Mouse (Mus musculus) hindbrain, embryonic 16.5 days (tissue): ENCODE data around the gene Bcl3. TPM values are rescaled to one million over a fixed set of nuclear protein-coding genes. Genes with fewer than 3 reads are reported as not detected.

Source experiments
- ATAC-seq: fragments of 200-750 bp; cut with Nextera tagmentation; 2 replicates; pipeline ENCODE4 v1.8.0; 2017; ENCODE audit warnings: moderate TSS enrichment, moderate library complexity
- H3K27ac ChIP-seq: fragments of 300-500 bp; sonication (generic); 2 replicates; pipeline ENCODE4 v1.5.1; 2014; ENCODE audit warnings: low read depth, mild to moderate bottlenecking, control low read depth, low read length, moderate library complexity
- H3K27me3 ChIP-seq: fragments of 300-500 bp; sonication (generic); replicated peaks from 2 replicates; pipeline ENCODE4 v1.6.1; 2014; ENCODE audit warnings: low read length; ENCODE audit not compliant: control insufficient read depth, insufficient read depth
- H3K36me3 ChIP-seq: fragments of 300-500 bp; sonication (generic); 2 replicates; pipeline ENCODE4 v1.6.1; 2014; ENCODE audit warnings: mild to moderate bottlenecking, low read length, moderate library complexity, mixed read lengths; ENCODE audit not compliant: control insufficient read depth, insufficient read depth
- H3K4me1 ChIP-seq: fragments of 300-500 bp; sonication (generic); 2 replicates; pipeline ENCODE4 v1.6.1; 2014; ENCODE audit warnings: low read depth, low read length; ENCODE audit not compliant: control insufficient read depth, insufficient read depth
- H3K4me2 ChIP-seq: fragments of 300-500 bp; sonication (generic); 2 replicates; pipeline ENCODE4 v1.6.1; 2014; ENCODE audit warnings: mild to moderate bottlenecking, low read length, control low read depth, moderate library complexity
- H3K4me3 ChIP-seq: fragments of 300-500 bp; sonication (generic); 2 replicates; pipeline ENCODE4 v1.5.1; 2014; ENCODE audit warnings: mild to moderate bottlenecking, low read length, control low read depth, moderate library complexity
- H3K9ac ChIP-seq: fragments of 300-500 bp; sonication (generic); 2 replicates; pipeline ENCODE4 v1.6.1; 2014; ENCODE audit warnings: low read depth, mild to moderate bottlenecking, control low read depth, low read length, moderate library complexity
- H3K9me3 ChIP-seq: fragments of 300-500 bp; sonication (generic); 2 replicates; pipeline ENCODE4 v1.6.1; 2014; ENCODE audit warnings: mild to moderate bottlenecking, low read length, moderate library complexity; ENCODE audit not compliant: control insufficient read depth
- WGBS: fragments of 180-500 bp; shearing (Covaris S2); extraction: QIAGEN DNeasy Blood & Tissue Kit; methylation state at CpG from one replicate; pipeline ENCODE4 v1.1.7; 2014; 5-methylcytosine and 5-hydroxymethylcytosine counted together
- polyA plus RNA-seq: library from polyadenylated mRNA; unstranded; fragments of >200 nt; fragmentation: Nextera tagmentation; extraction: Ambion mirVana; gene quantifications from 2 replicates; pipeline ENCODE4 v1.2.1, GENCODE M21; 2015

The Bcl3 gene
- polyA plus RNA-seq, 1 experiment from 2014 or later = 1.2 TPM

GRCm38 (mm10) chr7:19856283-19856682, 33.7 kb upstream of the Bcl3 start:
- Histone ChIP-seq H3K9me3 (no peaks in the 10 kb centered on the region), H3K4me1 (no peaks in the 10 kb centered on the region), H3K9ac (no peak overlapping the region), H3K27ac (no peak overlapping the region), H3K27me3 (no peaks in the 10 kb centered on the region; the same call in 1 of the 2 replicates), H3K36me3 (0 out of 2 replicates have a peak, but pooled peaks cover 2% of the 10 kb centered on the region), H3K4me3 (no peak overlapping the region), H3K4me2 (no peak overlapping the region)
- ATAC-seq = no peak
- 89% methylated on average over 6 of the region's 6 CpGs for WGBS

GRCm38 (mm10) chr7:19855663-19856062, 33.1 kb upstream of the Bcl3 start:
- Histone ChIP-seq H3K4me2 (no peak overlapping the region), H3K9me3 (no peaks in the 10 kb centered on the region), H3K27me3 (no peaks in the 10 kb centered on the region; the same call in none of the 2 replicates), H3K9ac (no peak overlapping the region), H3K27ac (no peak overlapping the region), H3K4me3 (no peak overlapping the region), H3K36me3 (0 out of 2 replicates have a peak, but pooled peaks cover 2% of the 10 kb centered on the region), H3K4me1 (no peaks in the 10 kb centered on the region)
- 84% methylated on average over 5 of the region's 5 CpGs for WGBS
- ATAC-seq = no peak

GRCm38 (mm10) chr7:19853526-19853925, 31.0 kb upstream of the Bcl3 start:
- Histone ChIP-seq H3K9me3 (no peaks in the 10 kb centered on the region), H3K4me2 (no peak overlapping the region), H3K4me1 (no peaks in the 10 kb centered on the region), H3K27me3 (no peaks in the 10 kb centered on the region; the same call in none of the 2 replicates), H3K9ac (no peak overlapping the region), H3K27ac (no peak overlapping the region), H3K4me3 (no peak overlapping the region), H3K36me3 (0 out of 2 replicates have a peak, but pooled peaks cover 2% of the 10 kb centered on the region)
- 94% methylated on average over 20 of the region's 20 CpGs for WGBS
- no peak for ATAC-seq

- H3K36me3 ChIP-seq = no peaks in the 10 kb centered on the region
- no peaks in the 10 kb centered on the region for H3K9me3 ChIP-seq
- no peaks in the 10 kb centered on the region for H3K4me1 ChIP-seq
- H3K9ac ChIP-seq = peak within 1 kb of the TSS; percentile 73
- peak within 1 kb of the TSS; percentile 49 for H3K4me3 ChIP-seq
- peak within 1 kb of the TSS; percentile 59 for H3K4me2 ChIP-seq
- peaks cover 3% of the 10 kb centered on the region for H3K27me3 ChIP-seq
- WGBS = 2% methylated on average over 33 of the region's 33 CpGs
- peak within 1 kb of the TSS; percentile 68; the same call in 1 of the 2 replicates for H3K27ac ChIP-seq
- peak; percentile 93 for ATAC-seq
Measured at GRCm38 (mm10) chr7:19851858-19852570, 29.4 kb upstream of the Bcl3 start, which contains the start of gene Gm19345. Gene Gm19345, plus strand, starts transcription at chr7:19852003.

- H3K4me2 ChIP-seq = no peak overlapping the region
- no peak for ATAC-seq
- no peak overlapping the region for H3K9ac ChIP-seq
- peaks cover 17% of the 10 kb centered on the region for H3K27me3 ChIP-seq
- no peak overlapping the region for H3K4me3 ChIP-seq
- WGBS = 65% methylated on average over 15 of the region's 15 CpGs
- no peaks in the 10 kb centered on the region for H3K36me3 ChIP-seq
- no peak overlapping the region for H3K27ac ChIP-seq
- no peaks in the 10 kb centered on the region for H3K4me1 ChIP-seq
- H3K9me3 ChIP-seq = no peaks in the 10 kb centered on the region
Measured at GRCm38 (mm10) chr7:19844521-19845171, 22.1 kb upstream of the Bcl3 start.

GRCm38 (mm10) chr7:19843561-19843960, 21.0 kb upstream of the Bcl3 start:
- Histone ChIP-seq H3K4me1 (no peaks in the 10 kb centered on the region), H3K9ac (no peak overlapping the region), H3K36me3 (no peaks in the 10 kb centered on the region), H3K27ac (no peak overlapping the region), H3K9me3 (no peaks in the 10 kb centered on the region), H3K4me2 (peak overlapping the region; percentile 16; the same call in 1 of the 2 replicates), H3K27me3 (peaks cover 17% of the 10 kb centered on the region), H3K4me3 (no peak overlapping the region)
- peak; percentile 73 for ATAC-seq
- WGBS = 4% methylated on average over 11 of the region's 11 CpGs

- no peak overlapping the region for H3K9ac ChIP-seq
- no peaks in the 10 kb centered on the region for H3K4me1 ChIP-seq
- no peaks in the 10 kb centered on the region for H3K9me3 ChIP-seq
- H3K4me3 ChIP-seq = no peak overlapping the region
- 35% methylated on average over 18 of the region's 19 CpGs for WGBS
- H3K27ac ChIP-seq = no peak overlapping the region
- ATAC-seq = no peak
- H3K4me2 ChIP-seq = no peak overlapping the region
- H3K27me3 ChIP-seq = peaks cover 17% of the 10 kb centered on the region
- no peaks in the 10 kb centered on the region for H3K36me3 ChIP-seq
Measured at GRCm38 (mm10) chr7:19842885-19843504, 20.4 kb upstream of the Bcl3 start.

- WGBS = 82% methylated on average over 21 of the region's 21 CpGs
- no peak for ATAC-seq
- Histone ChIP-seq H3K27ac (no peak overlapping the region), H3K9me3 (no peaks in the 10 kb centered on the region), H3K36me3 (no peaks in the 10 kb centered on the region), H3K27me3 (peaks cover 14% of the 10 kb centered on the region), H3K9ac (no peak overlapping the region), H3K4me1 (no peaks in the 10 kb centered on the region), H3K4me2 (no peak overlapping the region), H3K4me3 (no peak overlapping the region)
Measured at GRCm38 (mm10) chr7:19841686-19842413, 19.3 kb upstream of the Bcl3 start.
